Mouse (Mus musculus) hindbrain, embryonic 10.5 days (tissue): ENCODE data around the gene Ankrd54. TPM values are rescaled to one million over a fixed set of nuclear protein-coding genes. Genes with fewer than 3 reads are reported as not detected.
"Not testable (repeated sequence)": the region's sequence is repeated elsewhere in the genome, so short reads cannot be mapped to it uniquely, and the experiment has no call there.

Experiments used
- DNase-seq: peaks from one replicate; pipeline ENCODE4 v3.0.0-alpha.2; 2017; ENCODE audit warnings: low spot score
- H3K27ac ChIP-seq: fragments of 300-500 bp; sonication (generic); 2 replicates; pipeline ENCODE4 v1.5.1; 2016; ENCODE audit warnings: mild to moderate bottlenecking, moderate library complexity
- H3K27me3 ChIP-seq: fragments of 300-500 bp; sonication (generic); 2 replicates; pipeline ENCODE4 v1.6.1; 2016; ENCODE audit warnings: mild to moderate bottlenecking; ENCODE audit not compliant: poor library complexity, insufficient read depth, severe bottlenecking
- H3K36me3 ChIP-seq: fragments of 300-500 bp; sonication (generic); 2 replicates; pipeline ENCODE4 v1.6.1; 2016; ENCODE audit warnings: mild to moderate bottlenecking, moderate library complexity
- H3K4me1 ChIP-seq: fragments of 300-500 bp; sonication (generic); replicated peaks from 2 replicates; pipeline ENCODE4 v1.6.1; 2016; ENCODE audit warnings: mild to moderate bottlenecking
- H3K4me3 ChIP-seq: fragments of 300-500 bp; sonication (generic); 2 replicates; pipeline ENCODE4 v1.5.1; 2016; ENCODE audit warnings: mild to moderate bottlenecking, moderate library complexity
- H3K9me3 ChIP-seq: fragments of 300-500 bp; sonication (generic); 2 replicates; pipeline ENCODE4 v1.6.1; 2016; ENCODE audit warnings: mild to moderate bottlenecking, moderate library complexity
- WGBS: fragments of 180-500 bp; shearing (Covaris S2); methylation state at CpG from one replicate; pipeline ENCODE4 v1.1.7; 2016; 5-methylcytosine and 5-hydroxymethylcytosine counted together
- polyA plus RNA-seq: library from polyadenylated mRNA; unstranded; fragments of >200 nt; fragmentation: Nextera tagmentation; extraction: Ambion mirVana; gene quantifications from 2 replicates; pipeline ENCODE4 v1.2.1, GENCODE M21; 2016

Gene Ankrd54
- polyA plus RNA-seq, 1 experiment from 2014 or later, result 78.2 TPM

DNA sequence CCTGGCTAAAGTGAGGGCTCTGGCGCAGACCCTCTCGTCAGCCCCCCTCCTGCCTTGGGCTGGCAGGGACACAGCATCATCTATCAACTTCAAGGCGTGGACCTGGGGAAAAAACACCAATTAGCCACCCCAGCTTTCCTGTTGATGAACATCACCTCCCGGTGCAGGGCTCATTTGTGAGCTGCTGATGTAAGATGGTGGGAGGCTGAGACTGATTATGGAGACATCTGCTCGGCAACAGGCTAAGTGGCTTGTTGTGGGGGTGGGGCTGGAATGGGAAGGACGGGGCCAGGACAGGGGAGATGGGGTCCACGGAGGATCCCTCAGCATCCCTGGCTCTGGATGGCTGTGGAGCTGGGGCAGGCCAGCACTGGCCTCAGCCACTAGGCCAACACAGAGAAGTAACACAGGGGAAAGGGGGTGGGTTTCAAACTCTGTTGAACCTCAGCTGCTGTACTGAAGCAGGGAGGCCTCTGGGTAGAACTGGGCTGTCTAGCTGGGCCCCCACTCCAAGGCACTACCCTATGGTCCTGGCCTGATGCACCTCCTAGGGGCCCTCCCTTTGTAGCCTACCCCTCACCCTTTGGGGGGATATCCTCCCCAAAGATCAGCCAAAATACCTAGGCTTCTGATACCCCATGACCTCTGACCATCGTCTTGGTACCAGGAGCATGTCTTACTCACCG lies 12.4 kb downstream of the Ankrd54 start:
- 68% methylated on average over 9 of the region's 9 CpGs for WGBS
- no peak overlapping the region for H3K4me3 ChIP-seq
- H3K27ac ChIP-seq, result peak overlapping the region; percentile 54
- H3K4me1 ChIP-seq, result peaks cover 27% of the 10 kb centered on the region
- H3K27me3 ChIP-seq, result peaks cover 15% of the 10 kb centered on the region
- peaks cover 35% of the 10 kb centered on the region for H3K36me3 ChIP-seq
- DNase-seq, result no peak
- H3K9me3 ChIP-seq, result no peaks in the 10 kb centered on the region

DNA sequence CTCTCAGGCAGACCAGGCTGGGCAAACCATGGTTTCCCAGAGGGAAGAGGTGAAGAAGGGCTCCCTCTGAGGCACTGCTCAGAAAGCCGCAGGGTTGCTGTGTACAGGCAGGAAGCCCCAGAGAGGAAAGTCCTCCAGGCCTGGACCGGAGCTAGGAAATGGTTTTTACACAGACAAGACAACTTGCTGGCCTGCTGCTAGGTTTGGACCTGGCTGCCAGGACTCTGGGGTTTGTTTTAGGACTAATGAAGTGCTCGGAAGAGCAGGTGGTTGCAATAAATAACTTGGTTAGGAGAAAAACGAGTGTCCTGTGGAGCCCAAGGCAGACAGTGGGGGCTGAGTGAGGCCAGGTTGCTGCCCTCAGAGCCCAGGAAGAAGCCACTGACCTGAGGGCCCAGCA lies 14.5 kb downstream of the Ankrd54 start:
- Histone ChIP-seq H3K36me3 (peaks cover 14% of the 10 kb centered on the region), H3K27ac (no peak overlapping the region), H3K9me3 (no peaks in the 10 kb centered on the region), H3K4me1 (peaks cover 43% of the 10 kb centered on the region), H3K4me3 (no peak overlapping the region), H3K27me3 (peaks cover 36% of the 10 kb centered on the region)
- no peak for DNase-seq
- 77% methylated on average over 4 of the region's 4 CpGs for whole genome bisulfite sequencing

DNA sequence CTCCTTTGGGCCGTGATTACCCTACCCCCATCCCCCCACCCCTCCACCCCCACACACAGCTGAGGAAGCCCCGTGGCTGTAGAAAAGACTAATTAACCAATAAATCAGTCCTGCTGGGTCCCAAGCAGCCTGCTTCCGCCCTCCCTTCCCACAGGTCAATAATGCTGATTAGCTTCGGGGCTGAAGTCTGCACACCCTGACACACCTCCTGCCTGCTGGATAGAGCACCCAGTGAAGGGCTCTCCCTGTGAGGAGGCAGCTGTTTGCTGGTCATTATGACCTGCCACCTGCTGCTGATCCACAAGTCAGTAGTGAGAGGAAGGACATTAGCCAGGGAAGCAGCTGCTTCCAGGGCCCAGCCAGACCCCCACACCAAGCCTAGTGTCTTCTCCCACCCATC lies 17.9 kb downstream of the Ankrd54 start:
- peaks cover 70% of the 10 kb centered on the region for H3K27me3 ChIP-seq
- DNase-seq, result peak; percentile 54
- H3K4me1 ChIP-seq, result peaks cover 54% of the 10 kb centered on the region
- 19% methylated on average over 4 of the region's 4 CpGs for WGBS
- H3K36me3 ChIP-seq, result no peaks in the 10 kb centered on the region
- H3K9me3 ChIP-seq, result no peaks in the 10 kb centered on the region
- 0 out of 2 replicates have a peak overlapping the region, but pooled peaks have one; percentile 4 for H3K4me3 ChIP-seq
- H3K27ac ChIP-seq, result 0 out of 2 replicates have a peak overlapping the region, but pooled peaks have one; percentile 23

GRCm38 (mm10) chr15:79042721-79043491 lies 19.8 kb downstream of the Ankrd54 start:
- DNase-seq, result peak; percentile 57
- no peaks in the 10 kb centered on the region for H3K9me3 ChIP-seq
- H3K36me3 ChIP-seq, result no peaks in the 10 kb centered on the region
- peak overlapping the region; percentile 64 for H3K4me3 ChIP-seq
- peaks cover 77% of the 10 kb centered on the region for H3K27me3 ChIP-seq
- peak overlapping the region; percentile 82 for H3K27ac ChIP-seq
- peaks cover 68% of the 10 kb centered on the region for H3K4me1 ChIP-seq
- WGBS, result under 1% methylated on average over 104 of the region's 105 CpGs

DNA sequence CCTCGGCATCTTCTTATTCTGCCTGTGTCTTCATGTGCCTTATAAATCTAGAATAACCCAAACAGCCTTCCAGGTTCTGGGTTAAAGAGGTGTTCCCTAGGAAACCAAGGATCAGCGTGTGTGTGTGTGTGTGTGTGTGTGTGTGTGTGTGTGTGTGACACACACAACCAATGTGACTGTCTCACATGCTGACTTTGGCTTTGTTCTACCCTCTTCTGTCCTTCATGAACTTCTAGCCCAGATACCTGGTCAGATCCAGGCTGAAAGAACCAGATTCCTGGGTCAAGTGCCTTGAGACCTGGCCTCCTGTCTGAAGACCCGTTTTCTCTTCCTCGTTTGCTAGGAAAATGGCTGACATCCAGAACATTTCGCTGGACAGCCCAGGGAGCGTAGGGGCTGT lies 21.1 kb downstream of the Ankrd54 start, which contains the start of gene Galr3:
Galr3 (plus strand) TSS at position 301 of the 400 bp plus-strand sequence.
- 79% methylated on average over 6 of the region's 6 CpGs for WGBS
- H3K4me1 ChIP-seq, result peaks cover 69% of the 10 kb centered on the region
- peaks cover 12% of the 10 kb centered on the region for H3K36me3 ChIP-seq
- peaks cover 66% of the 10 kb centered on the region for H3K27me3 ChIP-seq
- H3K4me3 ChIP-seq, result peak within 1 kb of the TSS; percentile 64
- H3K27ac ChIP-seq, result peak within 1 kb of the TSS; percentile 82
- H3K9me3 ChIP-seq, result no peaks in the 10 kb centered on the region
- no peak for DNase-seq

DNA sequence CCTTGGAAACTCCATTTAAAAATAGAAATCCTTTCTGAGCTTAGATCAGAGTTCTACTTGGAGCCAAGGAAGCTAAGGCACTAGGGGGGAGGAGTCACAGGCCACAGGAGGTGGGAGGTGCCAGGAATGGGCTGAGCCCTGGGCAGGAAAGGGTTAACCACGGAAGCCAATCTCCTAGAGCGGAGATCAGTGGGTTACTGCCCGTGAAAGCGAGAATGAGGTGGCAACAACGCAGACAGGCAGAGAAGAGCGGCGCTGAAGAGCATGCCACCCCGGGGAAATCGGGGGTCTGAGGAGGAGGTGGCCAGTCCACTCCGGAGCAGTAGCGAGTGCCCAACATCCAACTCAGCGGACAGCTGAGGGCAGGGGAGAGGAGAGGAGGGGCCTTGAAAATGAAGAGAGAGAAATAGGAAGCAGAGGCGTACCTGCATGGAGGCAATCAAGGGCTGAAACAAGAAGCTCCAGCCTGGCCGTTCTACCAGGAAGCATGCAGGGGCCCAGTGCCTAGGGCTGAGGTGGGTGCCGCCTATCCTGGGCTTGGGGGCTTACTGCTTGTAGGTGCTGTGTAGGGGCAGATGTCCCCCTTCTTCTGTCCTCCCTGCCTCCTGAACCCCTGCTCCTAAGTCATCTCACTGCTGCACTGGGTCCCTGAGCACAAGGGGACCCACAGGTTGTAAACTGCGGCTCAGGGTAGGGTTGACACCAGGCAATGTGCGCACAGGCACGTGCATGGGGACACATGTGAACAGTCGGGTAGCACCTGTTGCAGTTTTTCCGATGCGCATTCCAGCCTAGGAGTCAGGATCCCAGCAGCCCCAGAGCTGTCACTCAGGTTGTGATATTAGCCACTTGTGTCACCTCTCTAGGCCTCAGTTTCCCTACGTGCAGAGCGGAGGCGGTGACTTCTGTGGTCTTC lies 21.9 kb downstream of the Ankrd54 start:
- WGBS, result 24% methylated on average over 24 of the region's 24 CpGs
- no peak for DNase-seq

DNA sequence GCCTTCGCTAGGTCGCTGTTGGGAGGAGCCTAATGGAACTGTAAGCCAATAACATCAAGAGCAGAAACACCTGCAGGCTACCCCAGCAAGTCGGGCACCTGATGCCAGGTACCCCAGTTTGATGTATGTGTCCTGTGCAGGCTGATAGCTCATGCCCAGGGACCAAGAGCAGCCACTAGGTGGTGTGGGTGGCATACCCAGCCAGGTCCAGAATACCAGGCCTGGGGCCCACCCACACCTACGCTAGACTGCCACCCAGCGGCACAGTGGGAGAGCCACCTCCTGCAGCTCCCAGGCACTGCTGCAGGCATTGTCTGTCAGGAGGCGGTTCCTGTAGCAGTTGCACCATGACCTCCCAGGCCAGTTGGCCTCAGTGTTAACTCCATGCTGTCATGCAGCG lies 23.8 kb downstream of the Ankrd54 start:
- DNase-seq, result peak; percentile 75
- Histone ChIP-seq H3K4me3 (no peak overlapping the region), H3K36me3 (peaks cover 31% of the 10 kb centered on the region), H3K9me3 (no peaks in the 10 kb centered on the region), H3K27me3 (peaks cover 50% of the 10 kb centered on the region), H3K27ac (0 out of 2 replicates have a peak overlapping the region, but pooled peaks have one; percentile 19), H3K4me1 (peaks cover 55% of the 10 kb centered on the region)
- 21% methylated on average over 7 of the region's 7 CpGs for WGBS

More for the DNA sequence above, 21.9 kb downstream of the Ankrd54 start:
- peaks cover 65% of the 10 kb centered on the region for H3K27me3 ChIP-seq
- no peaks in the 10 kb centered on the region for H3K9me3 ChIP-seq
- peaks cover 20% of the 10 kb centered on the region for H3K36me3 ChIP-seq
- H3K4me1 ChIP-seq, result peaks cover 69% of the 10 kb centered on the region
- H3K4me3 ChIP-seq, result peak overlapping the region; percentile 36
- peak overlapping the region; percentile 8; the same call in 1 of the 2 replicates for H3K27ac ChIP-seq

GRCm38 (mm10) chr15:79038331-79038730 lies 24.4 kb downstream of the Ankrd54 start:
- H3K36me3 ChIP-seq, result peaks cover 31% of the 10 kb centered on the region
- H3K4me3 ChIP-seq, result peak overlapping the region; percentile 11; the same call in 1 of the 2 replicates
- DNase-seq, result no peak
- no peaks in the 10 kb centered on the region for H3K9me3 ChIP-seq
- peaks cover 45% of the 10 kb centered on the region for H3K27me3 ChIP-seq
- H3K27ac ChIP-seq, result no peak overlapping the region
- H3K4me1 ChIP-seq, result peaks cover 51% of the 10 kb centered on the region
- 70% methylated on average over 10 of the region's 10 CpGs for whole genome bisulfite sequencing

DNA sequence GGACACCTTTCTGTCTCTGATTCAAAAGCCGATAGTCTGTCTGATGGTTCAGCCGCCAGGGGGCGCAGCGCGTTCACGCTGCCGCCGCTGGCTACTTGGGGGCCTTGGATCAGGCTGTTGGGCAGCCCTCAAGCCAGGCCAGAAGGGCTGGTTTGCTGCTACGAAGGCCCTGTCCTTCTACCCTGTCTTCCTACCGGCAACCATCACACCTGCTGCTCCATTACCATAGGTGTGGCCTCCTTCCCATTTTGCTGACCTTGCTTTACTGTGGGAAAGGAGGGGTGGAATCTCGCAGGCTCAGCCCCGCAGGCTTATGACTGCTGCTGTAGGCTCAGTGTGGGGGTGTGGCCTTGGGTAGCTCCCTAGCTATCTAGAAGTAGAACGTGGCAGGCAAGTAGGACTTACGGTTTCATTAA lies 24.8 kb downstream of the Ankrd54 start:
- Histone ChIP-seq H3K27me3 (peaks cover 41% of the 10 kb centered on the region), H3K4me1 (peaks cover 47% of the 10 kb centered on the region), H3K9me3 (no peaks in the 10 kb centered on the region), H3K27ac (peak overlapping the region; percentile 45; the same call in 1 of the 2 replicates), H3K36me3 (peaks cover 31% of the 10 kb centered on the region), H3K4me3 (peak overlapping the region; percentile 11; the same call in 1 of the 2 replicates)
- peak; percentile 83 for DNase-seq
- WGBS, result 14% methylated on average over 14 of the region's 14 CpGs

GRCm38 (mm10) chr15:79031908-79032307 lies 30.8 kb downstream of the Ankrd54 start:
- not testable (repeated sequence) for H3K27ac ChIP-seq, H3K9me3 ChIP-seq, DNase-seq, H3K27me3 ChIP-seq, H3K4me3 ChIP-seq
- Histone ChIP-seq H3K4me1 (peaks cover 50% of the 10 kb centered on the region), H3K36me3 (peaks cover 22% of the 10 kb centered on the region)
- WGBS, result 91% methylated on average over 5 of the region's 5 CpGs

DNA sequence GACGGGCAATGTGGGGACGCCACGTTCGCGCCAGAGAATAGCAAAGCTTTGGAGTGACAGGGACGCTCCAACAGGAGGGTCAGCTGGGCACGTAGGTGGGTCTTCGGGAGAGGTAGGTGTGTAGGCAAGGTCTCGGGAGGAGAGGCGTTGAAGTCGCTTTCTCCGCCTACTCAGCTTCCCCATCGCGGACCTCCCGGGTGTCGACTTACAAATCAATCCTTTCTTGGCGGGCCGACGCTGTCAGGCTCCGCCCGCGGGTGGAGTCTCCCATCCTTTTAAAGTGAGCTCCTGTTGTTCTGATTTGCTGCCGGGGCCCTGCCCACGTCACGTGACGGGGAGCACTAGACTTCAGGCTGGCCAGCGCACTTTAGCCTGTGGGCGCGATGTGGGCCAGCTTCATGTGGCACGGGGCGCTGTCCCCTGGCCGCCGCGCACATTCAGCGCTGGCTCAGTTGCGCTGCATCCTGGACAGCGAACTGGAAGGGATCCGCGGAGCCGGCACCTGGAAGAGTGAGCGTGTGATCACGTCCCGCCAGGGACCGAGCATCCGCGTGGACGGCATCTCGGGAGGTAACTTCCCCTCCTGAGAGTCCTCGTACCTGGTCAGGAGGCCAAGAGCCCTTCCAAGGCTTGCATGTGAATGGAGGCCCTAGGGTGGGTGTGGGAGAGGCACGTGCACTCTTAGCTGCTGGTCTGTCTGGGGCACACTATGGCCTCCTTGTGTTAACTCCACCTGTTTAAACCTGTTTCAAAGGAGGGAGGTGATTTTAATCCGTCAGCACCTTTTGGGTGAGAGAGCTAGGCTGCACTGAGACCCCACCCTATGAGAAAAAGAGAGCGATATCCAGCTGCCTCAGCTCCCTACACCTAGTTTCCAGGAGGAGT lies 31.9 kb downstream of the Ankrd54 start:
- H3K9me3 ChIP-seq, result no peaks in the 10 kb centered on the region
- H3K4me1 ChIP-seq, result peaks cover 60% of the 10 kb centered on the region
- WGBS, result under 1% methylated on average over 52 of the region's 52 CpGs
- H3K27ac ChIP-seq, result peak overlapping the region; percentile 100
- peaks cover 11% of the 10 kb centered on the region for H3K27me3 ChIP-seq
- H3K4me3 ChIP-seq, result peak overlapping the region; percentile 74
- DNase-seq, result peak; percentile 92
- H3K36me3 ChIP-seq, result peaks cover 11% of the 10 kb centered on the region
